Mouse (Mus musculus) layer of hippocampus, adult 9-11 months (tissue): Measurements from ENCODE around the gene Jazf1.

Source experiments
- DNase-seq: peaks from one replicate; pipeline ENCODE4 v3.0.0; 2022

Jazf1 gene

DNA sequence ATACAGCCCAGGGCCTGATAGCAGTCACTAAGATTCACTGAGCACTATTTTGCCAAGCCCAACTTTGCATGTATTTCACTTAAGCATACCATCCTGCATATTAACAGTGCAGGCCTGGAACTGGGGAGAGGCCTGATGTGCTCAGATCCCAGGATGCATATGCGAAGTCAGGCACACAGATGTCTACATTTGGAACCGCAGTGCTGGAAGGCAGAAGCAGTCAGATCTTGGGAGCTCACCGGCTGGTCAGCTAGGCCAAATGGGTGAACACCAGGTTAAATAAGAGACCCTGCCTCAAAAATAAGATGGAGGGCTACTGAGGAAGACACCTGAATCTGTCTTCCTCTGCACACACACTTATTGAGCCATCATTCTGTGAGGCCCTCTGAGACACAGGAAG, 113.6 kb downstream of the Jazf1 start:
- no peak for DNase-seq

- DNase-seq, result no peak
These were observed 114.0 kb downstream of the Jazf1 start for GRCm38 (mm10) chr6:52954441-52954840.

DNA sequence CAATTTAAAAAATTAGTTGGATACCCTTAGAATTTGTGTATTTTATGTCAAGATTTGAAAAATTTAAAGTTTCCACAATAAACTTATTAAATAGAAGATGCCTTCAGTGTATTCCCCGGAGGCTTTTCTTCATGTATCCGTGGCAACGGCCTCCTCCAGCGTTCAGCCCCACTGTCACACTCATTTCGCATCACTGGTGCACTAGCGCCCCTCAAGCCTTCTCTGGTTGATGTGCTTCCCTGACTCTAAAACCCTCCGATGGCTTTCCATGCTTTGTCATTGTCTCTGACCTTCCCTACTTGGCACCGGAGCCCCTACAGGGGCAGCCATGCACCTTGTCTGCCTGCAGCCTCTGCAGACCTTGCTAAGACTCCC, 115.9 kb downstream of the Jazf1 start:
- DNase-seq, result no peak

DNA sequence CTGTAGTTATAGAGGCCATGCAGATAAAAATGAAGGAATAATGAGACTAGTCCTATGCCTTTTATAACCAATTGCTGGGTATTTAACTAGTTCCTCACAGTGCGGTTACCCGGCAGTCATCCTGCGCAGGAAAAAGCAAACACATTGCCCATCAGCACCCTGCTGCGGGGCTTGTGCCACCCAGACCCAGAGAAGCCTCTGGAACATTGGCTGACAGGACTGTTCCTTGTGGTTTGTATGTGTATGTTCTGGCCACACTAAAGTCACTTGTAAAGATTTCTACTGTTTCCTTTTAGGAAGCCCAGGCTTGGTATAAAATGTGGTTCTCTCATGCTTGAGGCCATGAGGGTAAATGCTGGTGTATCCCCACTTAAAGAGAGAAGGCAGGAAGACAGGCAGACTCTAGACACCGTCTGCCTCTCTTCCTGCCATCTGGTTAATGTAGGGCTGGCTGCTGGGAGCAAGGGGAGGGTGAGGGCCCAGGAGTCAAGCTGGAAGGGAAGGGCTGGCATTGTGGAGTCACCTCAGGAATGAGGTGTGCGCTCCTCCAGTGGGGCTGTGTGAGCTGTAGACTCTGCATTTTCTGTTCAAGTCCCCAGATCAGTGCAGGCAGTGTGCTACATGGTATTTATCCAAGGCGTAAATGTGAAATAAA, 116.4 kb downstream of the Jazf1 start:
- no peak for DNase-seq

DNA sequence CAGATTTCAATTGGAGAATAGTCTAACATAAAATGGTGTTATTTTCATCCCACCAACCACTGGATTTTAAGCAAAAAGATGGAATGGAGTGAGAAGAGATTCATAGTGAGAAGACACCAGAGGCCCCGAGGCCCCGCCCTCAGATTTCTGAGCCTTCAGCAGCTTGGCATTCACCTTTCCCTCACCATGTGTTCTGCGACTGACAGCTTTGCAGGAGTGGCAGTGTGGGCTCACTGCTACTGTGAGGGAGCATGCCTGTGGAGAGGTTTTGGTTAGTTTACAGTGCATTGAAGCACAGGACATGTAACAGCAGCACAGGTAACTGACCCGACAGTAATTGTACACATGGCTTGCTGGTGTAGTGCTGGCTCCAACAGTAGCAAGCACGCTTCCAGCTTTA, 118.1 kb downstream of the Jazf1 start:
- no peak for DNase-seq

- DNase-seq, result no peak
These were observed 125.9 kb downstream of the Jazf1 start for GRCm38 (mm10) chr6:52942534-52942933.

GRCm38 (mm10) chr6:52942101-52942500, 126.3 kb downstream of the Jazf1 start:
- DNase-seq, result no peak

GRCm38 (mm10) chr6:52937916-52938315, 130.5 kb downstream of the Jazf1 start:
- no peak for DNase-seq

- no peak for DNase-seq
These were observed 131.4 kb downstream of the Jazf1 start for GRCm38 (mm10) chr6:52936995-52937394.

DNA sequence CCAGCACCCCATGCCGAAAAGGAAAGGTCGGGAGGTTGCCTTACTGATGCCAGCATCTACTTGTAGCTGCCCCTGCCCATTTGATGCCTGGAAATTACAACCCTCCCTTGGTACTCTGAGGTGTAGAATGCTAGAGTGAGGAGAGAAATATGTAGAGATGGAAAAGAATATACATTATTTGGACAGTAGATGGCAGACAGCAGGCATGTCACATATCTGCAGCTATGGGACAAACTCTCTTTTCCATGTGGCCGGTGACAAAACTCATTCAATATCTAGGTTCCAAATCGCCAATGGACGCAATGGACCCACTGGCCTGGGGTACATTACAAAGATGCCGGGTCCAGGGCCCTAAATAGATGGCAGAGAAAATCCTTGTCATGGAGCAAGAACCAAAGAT, 134.4 kb downstream of the Jazf1 start:
- no peak for DNase-seq

DNA sequence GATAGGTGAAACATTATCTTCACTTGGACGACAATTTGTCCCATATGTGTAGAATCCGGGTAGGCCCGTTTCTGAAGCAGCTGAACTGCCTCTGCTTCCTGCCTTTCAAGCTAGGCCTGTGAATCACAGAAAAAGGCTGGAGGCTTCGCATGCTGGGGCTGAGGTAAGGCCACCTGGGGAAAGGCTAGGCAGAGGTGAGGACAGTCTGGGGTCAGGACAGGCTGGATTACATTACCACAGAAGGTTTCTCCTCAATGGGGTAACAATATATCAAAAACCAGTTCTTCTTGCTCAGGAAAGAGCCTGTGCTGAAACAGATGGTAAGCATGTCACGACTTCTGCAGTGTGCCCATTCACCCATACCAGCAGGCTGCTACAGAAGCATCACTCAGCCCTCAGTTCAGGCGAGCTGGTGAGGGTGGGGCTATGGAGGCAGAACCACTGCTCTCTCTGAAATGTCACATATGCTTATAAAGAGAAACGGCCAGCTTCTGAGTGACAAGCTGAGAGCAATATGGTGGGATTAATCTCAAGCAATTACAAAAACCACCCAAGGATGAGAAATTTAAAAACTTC, 135.7 kb downstream of the Jazf1 start:
- peak; percentile 59 for DNase-seq

DNA sequence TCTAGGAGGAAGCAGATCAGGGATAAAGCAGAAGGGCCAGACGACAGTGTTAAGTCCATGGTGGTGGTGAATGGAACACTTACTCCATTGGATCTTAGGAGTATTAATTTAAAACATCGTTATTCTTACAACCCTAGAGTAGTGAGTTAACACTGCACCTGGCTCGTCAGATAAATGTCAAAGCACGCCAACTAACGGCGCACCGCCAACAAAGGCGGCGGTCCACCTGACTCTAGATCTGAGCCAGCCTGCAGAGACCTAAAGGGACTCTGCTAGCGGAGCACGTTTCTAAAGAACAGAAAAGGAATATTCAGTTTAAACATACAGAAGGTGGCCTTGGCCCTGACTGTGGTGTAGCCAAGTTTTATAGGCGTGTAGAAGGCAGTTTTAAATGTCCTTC, 139.1 kb downstream of the Jazf1 start:
- DNase-seq, result no peak

- DNase-seq, result no peak
These were observed 141.5 kb downstream of the Jazf1 start for GRCm38 (mm10) chr6:52926947-52927346.

DNA sequence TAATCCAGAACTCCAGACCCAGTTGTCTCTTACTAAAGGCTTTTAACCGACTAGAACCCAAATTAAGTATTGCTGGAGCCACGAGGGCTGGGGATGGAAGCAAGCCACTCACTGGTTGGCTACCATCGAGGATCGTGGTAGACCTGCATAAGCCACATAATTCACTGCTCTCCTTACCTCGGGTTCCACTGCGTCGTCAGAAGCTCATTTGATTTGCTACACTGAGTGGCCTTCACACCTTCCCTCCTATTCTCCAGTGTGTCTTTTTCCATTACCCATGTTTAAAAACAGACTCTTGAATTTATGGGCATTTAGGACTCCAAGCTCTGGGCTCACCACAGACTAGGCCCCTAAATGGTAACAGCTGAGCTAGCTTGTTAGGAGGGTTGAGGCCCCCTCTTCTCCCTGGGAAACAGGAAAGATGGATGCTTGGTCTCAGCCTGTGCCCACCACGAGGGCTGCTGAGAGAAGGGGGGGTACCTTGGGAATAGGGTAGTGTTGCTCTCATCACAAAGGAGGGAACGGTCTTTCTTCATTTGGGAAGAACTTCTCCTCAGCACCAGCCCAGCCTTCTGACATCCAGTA, 142.9 kb downstream of the Jazf1 start:
- DNase-seq, result no peak

DNA sequence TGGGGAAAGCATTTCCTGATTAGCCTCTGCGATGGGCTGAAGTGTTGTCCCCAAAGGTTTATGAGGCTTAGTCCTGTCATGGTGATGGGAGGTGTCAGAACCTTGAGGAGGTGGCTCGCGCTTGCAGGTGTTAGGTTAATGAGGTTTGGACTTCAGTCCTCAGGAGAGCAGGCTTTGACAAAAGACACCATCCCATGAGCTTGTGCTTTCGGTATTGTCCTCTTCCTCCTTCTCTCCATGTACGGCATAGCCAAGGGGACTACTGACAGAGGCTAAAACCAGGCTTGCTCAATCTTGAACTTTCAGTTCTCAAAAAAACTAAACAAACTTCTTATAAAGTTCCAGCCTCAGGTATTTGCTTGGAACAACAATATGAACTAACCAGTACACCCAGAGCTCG, 147.2 kb downstream of the Jazf1 start:
- no peak for DNase-seq

- no peak for DNase-seq
These were observed 147.7 kb downstream of the Jazf1 start for GRCm38 (mm10) chr6:52920719-52921118.

GRCm38 (mm10) chr6:52919442-52919841, 149.0 kb downstream of the Jazf1 start:
- DNase-seq, result no peak

DNA sequence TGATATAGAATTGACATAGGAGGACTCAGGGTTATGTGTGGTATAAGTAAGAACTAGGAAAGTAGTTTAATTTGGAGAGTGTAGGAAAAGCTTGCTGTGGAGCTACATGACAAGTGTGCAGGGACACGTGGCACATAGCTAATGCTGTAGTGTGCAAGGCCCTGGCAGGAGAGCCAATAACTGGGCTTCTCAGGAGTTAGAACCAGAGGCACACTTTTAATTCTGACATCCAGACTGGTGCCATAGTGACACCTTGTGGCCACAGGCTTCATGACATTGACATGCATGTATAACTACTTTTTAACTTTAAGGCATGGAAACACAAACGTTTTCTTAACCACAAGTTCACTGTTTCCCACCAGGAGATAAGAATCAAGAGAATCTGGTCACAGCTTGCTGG, 149.5 kb downstream of the Jazf1 start:
- peak; percentile 68 for DNase-seq

DNA sequence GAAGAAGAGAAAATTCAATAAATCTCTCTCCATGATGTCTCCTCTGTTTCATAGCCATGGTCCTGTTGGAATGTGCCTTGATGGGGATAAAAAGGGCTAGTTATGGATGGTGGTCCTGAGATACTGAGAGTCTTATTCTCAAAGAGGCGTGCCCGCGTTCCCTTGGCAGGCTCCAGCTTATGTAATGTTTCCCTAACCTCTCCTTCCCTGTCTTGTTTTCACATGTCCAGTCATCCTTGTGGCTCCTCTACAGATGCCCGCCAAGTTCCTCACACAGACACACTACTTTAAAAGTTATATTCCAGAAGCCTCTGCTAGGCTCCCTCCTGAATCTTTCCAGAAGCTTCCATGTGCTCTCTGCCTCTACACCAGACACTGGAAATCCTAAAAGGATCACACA, 151.0 kb downstream of the Jazf1 start:
- DNase-seq, result no peak

GRCm38 (mm10) chr6:52916836-52917376, 151.5 kb downstream of the Jazf1 start:
- DNase-seq, result no peak

DNA sequence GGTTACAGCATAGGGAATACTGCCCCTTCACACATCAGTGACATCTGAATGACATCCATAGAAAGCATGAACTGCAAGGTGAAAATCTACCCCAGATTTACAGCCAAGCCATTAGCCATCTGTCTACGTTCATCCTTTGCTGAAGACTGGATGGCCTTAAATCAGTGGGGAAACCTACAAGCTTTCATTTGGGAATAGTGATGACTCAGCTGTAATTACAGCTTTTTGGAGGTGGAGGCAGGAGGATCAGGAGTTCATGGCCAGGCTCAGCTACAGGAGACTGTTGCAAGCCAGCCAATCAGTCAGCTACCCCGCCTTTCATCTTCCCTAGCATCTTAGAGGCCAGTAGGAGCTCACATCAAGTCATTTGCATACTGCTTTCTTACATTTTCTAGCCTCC, 153.5 kb downstream of the Jazf1 start:
- DNase-seq, result no peak

DNA sequence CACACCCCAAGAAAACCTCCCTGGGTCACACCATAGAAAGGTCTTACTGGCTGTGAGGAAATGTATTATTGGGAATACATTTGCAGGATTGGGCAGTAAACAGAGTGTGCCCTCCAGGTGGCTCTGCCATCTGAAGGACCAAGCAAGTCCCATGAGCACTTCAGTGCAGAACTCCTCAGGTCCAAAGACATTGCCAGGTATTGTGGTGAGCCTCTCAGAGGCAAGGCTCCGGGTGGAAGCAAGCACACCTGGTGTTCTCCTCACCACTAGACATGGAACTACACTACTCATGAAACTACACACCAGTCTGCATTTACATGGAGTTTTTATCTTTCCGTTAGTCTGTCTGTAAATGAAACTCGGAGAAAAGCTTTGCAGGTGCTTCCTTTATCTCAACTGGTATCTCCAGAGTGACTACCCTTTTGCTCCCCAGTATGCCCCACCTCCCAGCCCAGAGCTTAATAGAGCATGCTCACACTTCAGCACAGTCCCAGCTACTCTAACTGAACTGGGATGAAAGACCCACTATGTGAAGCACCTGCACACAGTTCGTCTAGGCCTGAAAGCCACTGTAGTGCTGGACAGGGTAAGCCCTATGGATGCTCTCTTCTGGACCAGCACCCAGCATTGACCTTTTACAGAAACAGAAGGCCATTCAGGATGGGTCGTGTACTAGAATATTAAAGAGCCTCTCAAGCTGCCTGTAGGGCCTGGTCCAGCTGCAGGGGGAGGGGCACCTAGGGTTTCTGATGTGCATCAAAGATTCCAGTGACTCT, 156.1 kb downstream of the Jazf1 start:
- DNase-seq, result peak; percentile 65

GRCm38 (mm10) chr6:52906801-52907200, 161.6 kb downstream of the Jazf1 start:
- no peak for DNase-seq

GRCm38 (mm10) chr6:52905100-52905499, 163.3 kb downstream of the Jazf1 start:
- no peak for DNase-seq
